Mouse (Mus musculus) kidney, adult 18-20 months (tissue): Measurements from ENCODE around the gene Zfp865.

ENCODE experiments used
- DNase-seq: peaks from one replicate; pipeline ENCODE4 v3.0.0; 2021

Gene Zfp865

GRCm38 (mm10) chr7:5085512-5085911 is 65.3 kb downstream of the Zfp865 start:
- DNase-seq = no peak
